Mouse (Mus musculus) c-Kit-positive CD71-positive TER-119-positive erythroid progenitor cells, embryonic 14.5 days (primary cell): ENCODE results near the gene Gm19965.

Experiments
- DNase-seq: peaks from one replicate; pipeline ENCODE4 v3.0.0-alpha.2; 2013; ENCODE audit warnings: low spot score

The Gm19965 gene

GRCm38 (mm10) chr1:116802683-116803082, at the start of gene Gm19965:
Gene Gm19965 (plus strand): TSS chr1:116802983.
- no peak for DNase-seq

GRCm38 (mm10) chr1:116782471-116782989, 20.3 kb upstream of the Gm19965 start:
- DNase-seq: no peak
